Mouse (Mus musculus): Measurements from ENCODE around the gene Cachd1.
A peak's percentile ranks its signal among the peaks of the same experiment; 100 is the strongest.

Gene Cachd1

DNA sequence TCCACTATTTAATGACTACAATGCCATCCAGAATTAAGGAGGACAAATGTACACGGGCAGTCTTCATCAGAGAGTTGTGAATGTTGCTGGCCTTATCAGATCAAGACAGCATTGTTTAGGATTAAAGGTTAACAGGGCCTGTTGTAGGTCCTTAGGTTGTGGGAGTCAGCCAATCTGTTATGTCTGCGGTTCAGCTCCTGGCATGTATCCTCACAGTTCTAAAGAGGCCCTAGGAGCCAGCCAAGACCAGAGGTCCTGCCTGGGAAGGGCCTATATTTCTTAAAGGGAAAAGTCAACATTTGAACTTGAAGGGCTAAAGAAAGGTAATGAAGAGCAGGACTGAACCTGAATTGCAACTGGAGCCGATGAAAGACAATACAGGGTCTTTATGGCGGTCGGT, 13.7 kb downstream of the Cachd1 start:
- DNase-seq (ENCODE audit: low spot score in 2 of 2): no peak

DNA sequence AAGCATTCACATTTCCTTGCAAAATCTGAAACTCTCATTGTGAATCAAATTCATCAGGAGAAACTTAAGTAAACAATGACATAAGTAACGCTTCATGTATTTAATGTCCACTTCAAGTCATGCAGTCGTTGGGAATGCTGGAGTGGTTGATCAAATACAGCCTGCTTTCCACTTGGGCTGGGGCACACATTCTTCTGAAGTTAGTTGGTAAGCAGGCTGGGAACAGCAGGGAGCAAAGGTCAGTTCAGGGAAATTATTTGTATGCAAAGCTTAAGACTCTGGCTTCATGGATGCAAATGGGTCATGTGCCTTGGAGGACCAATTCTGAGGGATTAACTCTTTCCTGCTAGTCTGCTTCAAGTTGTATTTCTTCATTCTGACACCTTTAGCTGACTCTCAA, 16.7 kb downstream of the Cachd1 start:
- DNase-seq (ENCODE audit: low spot score in 2 of 2): no peak

DNA sequence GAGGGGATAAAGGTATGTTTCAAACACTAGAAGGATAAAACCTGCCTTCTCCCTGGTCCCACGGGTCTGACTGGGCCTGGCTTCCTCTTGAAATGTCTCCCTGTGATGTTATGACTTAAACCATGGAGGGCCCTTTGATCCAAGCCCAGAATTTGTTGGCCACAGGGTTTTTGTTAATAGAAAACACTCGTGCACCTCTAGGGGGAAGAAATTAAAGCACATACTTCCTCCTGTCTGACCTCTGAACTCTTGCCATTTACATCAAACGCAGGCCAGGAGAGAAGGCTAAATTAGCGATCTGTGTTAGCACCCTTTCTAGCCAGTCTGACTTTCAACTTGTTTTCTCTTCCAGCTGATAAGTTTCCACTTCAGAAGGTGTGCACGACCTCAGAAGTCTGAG, 19.0 kb downstream of the Cachd1 start:
- no peak for DNase-seq (ENCODE audit: low spot score in 2 of 2)

DNA sequence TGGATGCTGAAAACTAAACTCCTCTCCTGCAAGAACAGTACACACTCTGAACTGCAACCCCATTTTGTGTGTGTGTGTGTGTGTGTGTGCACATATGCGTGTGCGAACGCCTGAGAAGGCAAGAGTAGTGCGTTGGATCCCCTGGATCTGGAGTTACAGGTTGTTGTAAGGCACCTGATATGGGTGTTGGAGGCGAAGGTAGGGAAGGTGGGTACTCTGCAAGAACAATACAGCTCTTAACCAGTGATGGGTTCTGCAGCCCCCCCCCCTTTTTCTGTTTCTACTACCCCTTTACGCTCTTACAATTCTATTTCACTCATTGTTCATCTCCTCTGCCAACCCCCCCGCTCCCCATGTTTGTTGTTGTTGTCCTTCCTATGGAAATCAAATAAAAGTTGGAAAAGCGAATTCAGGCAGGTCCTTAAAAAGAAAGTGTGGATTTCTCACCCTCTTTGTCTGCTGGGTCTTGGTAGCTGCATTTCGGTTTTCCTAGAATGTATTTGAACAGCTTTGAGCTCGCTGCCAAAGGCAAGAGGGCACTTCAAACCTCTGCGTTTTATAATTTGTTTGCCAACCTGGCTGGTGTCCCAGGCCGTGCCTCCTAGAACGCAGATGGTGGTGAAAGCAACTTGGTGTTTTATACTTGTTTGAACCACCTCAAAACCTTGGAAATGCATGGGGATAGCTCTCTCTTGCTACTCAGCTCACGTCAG, 24.4 kb downstream of the Cachd1 start:
- DNase-seq (ENCODE audit: low spot score in 2 of 2): peak in 1 of 2 experiments; percentile 40

DNA sequence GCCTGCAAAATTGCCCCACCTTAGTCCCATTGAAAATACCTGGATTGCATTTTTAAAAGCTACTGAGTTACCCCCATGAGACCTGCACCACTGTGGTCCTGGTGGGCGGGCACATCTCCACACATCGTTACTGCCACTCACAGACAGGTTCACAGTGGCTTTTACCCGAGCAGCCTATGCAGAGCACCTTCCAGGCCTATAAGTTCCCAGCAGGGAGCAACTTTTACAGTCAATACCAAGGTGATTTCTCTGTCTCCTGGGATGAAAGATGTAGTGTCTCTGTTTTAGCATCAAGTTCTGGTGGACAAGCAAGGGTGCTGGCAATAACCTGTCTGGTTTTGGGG, 24.9 kb downstream of the Cachd1 start:
- DNase-seq (ENCODE audit: low spot score in 2 of 2): no peak

DNA sequence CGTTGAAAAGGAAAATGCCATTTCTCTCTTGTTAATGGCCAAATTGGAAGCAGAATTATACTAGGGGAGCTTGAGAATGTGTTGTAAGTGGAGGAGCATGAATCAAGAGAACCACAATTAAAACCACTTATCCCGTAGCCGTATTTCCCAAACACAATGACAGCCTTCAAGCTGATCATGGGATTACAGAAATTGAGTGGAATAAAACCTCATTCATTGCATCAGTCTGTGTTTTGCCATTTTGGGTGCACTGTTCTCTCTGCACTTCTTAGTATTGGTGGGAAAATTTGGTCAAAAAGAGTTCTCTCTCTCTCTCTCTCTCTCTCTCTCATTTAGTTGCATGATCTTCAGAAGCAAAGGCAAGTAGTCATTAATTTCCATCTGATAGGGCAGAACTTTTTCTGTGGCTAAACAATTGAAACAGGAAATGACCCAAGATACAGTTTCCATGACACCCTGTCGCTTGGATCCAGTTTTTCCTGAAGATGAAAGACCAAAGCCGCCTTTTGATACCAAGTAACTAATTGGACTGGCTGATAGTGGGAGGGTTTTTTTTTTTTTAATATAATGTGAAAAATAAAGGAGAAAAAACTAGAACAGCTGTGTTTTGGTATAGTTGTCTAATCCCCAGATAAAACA, 34.7 kb downstream of the Cachd1 start:
- DNase-seq (ENCODE audit: low spot score in 2 of 2): no peak

DNA sequence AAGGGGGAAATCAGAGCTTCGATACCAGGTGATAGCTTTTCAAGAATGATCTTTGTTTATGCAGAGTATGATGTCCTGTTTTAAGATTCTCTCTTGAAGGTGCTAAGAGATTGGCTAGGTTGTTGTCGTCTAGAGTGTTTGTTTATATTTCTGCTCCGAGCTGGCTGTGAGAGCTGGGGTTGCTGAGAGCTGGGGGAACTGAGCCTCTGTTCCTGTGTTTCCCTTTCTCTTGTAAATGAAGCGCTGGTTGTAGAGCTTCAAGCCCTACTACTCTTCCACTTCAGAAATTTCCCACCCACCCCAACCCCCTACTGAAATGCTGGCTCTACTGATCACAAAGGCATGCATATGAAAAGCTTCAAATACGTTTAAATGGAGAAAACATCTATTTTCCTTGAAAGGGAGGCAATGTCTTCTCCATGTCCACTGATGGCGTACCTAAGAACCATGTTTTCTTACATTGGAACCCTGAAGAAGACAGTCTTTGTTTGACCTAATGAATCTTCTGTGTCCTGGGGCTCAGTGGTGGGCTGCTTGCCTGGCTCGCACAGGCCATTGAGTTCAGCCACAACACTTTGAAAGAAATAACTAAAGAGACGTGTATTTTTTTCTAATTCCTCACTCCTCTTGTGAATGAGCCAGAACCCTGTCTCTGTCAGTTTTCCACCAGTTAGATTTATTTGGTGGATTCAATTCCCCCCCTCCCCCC, 35.5 kb downstream of the Cachd1 start:
- DNase-seq (ENCODE audit: low spot score in 2 of 2): no peak

DNA sequence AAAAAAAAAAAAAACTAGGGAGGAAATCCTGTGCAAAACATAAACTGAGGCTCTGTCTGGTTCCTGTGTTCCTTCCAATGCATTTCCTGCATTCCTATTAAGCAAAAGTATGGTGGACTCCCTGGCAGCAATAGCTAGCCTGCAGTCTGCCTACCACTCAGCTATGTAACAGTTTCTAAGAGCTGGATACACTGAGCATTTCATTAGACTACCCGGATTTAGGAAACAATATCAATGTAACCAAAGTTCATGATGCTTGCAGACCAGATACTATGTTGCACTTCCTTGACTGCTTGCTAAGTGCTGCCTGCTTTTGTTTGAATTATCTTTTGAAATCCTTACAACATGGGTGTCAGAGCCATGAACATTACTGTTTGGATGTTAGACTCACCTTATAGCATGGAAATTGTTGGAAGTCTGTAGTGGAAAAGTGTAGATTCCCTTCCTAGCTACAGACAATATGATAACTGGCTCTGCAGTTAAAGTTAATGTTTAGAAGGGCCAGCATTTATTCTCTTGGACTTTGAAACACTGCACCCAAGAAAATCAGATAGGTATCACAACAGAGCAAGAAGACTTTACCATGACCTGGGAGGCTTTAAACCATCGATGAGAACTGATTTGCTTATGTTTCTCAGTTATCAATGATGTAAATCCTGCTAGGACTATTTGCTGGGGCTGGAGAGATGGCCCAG, 37.4 kb downstream of the Cachd1 start:
- DNase-seq (ENCODE audit: low spot score in 2 of 2): no peak

DNA sequence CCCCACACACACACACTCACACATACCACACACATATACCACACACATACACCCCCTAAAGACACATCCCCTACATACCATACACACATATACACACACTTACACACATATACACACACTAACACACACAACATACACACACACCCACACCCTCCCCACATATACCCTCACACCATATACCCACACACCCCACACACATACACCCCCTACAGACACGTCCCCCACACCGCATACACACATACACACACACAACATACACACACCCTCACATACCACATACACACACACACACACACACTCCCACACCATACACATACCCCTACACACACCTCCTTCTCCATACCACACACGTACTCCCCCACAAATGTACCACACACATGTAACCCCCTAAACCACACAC, 42.8 kb downstream of the Cachd1 start:
- DNase-seq (ENCODE audit: low spot score in 2 of 2): no peak

DNA sequence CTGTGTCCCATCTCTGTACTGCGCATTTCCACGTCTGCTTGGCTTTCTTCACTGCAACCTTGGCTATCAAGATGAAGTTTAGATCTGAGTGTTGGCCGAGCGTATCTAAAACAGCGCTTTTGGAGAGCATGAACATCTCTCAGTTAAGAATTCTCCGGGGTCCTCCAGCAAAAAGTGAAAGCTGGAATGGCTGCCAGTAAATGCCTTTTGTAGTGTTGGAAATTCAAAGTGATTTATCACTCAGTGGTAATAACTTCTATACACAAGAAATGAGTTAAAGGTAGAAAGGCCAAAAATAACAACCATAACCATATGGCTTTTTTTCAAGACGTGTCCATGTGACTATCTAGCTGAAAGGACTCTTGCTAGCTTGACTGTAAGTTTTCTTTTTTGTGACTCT, 46.1 kb downstream of the Cachd1 start:
- no peak for DNase-seq (ENCODE audit: low spot score in 2 of 2)

DNA sequence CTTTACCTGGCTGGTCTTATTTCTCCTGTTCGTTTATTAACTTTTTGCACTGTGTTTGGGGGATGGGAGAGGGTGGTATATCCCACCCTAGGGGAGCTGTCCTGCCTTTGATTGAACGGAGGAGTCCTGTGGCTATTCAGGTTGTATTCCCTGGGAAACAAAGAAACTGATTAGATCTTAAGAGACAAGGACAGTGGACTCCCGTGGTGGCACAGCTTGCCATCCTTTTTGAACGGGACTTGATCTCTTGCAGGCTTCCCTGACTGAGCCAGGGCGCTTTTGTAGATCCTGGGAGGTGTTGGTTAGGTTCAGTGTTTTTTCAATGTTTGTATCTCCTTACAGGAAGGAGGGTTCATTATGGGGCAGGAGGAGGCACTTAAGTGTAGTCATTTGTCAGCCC, 50.9 kb downstream of the Cachd1 start:
- no peak for DNase-seq (ENCODE audit: low spot score in 2 of 2)

DNA sequence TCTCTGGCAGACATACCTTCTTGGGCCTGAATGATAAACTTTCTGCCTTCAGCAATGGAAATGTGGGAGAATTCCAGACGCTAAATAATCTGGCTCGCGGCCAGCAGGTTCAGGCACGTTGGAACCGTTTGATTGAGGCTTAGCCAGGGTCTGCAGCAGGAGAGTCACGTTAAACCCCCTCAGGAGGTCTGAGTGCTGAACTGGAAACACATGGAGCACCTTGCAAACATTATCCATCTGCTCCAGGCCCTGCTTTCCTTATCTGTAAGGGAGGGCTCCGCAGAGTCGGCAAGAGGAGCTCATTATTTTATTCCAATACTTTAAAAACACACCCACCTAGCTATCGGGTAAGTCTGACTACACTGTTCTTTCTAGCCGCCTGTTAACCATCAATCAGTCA, 52.3 kb downstream of the Cachd1 start:
- peak in 1 of 2 experiments; percentile 9 for DNase-seq (ENCODE audit: low spot score in 2 of 2)

DNA sequence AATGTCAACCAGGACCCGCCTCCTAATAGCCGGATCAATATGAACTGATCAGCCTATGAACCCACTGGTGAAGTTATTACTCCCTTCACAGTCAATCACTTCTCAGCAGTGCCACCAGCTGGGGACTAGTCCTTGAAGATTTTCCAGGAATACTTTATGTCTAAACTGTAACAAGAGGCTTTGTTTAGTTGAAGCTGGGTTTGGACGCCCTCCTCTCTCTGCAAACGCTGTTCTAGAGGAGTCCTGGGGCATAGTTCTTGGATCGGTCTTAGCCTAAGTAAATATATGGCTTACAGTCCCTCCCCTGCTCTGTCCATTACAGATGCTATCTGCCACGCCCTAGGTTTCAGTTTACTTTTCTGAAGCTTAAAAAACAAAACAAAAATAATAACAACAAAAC, 60.7 kb downstream of the Cachd1 start:
- no peak for DNase-seq (ENCODE audit: low spot score in 2 of 2)

DNA sequence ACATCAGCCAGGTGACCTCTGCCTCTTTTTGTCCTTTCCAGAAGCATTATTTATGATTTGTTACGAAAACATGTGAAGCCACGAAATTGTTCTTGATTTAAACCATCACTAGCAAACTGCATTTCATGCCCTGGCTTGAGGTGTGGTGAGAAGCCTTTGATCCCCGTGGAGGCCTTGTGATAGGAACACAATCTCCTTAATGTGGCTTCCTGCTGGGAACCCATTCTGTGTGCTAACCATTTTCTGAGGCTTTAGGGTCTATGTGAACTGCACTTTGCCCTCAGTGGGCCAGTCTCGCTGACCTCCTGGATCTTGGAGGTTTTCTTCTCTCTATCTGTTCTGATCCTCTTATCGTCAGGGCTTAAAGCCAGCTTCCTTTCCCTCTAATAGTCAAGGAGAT, 66.2 kb downstream of the Cachd1 start:
- DNase-seq (ENCODE audit: low spot score in 2 of 2): no peak

DNA sequence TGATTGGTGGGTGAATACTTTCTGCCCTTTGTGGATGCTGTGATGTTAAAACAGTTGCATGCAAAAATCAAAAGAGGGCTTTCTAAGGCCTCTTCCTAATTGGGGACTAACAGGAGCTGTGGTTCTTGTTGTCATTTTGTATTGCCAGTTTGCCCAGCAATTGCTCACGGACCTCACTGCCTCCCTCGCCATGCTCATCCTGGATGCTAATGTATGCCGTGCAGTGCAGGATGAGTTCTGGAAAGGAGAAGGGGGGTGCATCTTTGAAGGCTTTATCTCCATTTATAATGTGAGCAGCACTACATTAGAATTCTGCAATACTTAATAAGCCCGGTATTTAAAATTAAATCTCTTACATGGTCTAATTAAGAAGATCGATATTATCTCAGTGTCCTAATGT, 66.6 kb downstream of the Cachd1 start:
- DNase-seq (ENCODE audit: low spot score in 2 of 2): no peak

DNA sequence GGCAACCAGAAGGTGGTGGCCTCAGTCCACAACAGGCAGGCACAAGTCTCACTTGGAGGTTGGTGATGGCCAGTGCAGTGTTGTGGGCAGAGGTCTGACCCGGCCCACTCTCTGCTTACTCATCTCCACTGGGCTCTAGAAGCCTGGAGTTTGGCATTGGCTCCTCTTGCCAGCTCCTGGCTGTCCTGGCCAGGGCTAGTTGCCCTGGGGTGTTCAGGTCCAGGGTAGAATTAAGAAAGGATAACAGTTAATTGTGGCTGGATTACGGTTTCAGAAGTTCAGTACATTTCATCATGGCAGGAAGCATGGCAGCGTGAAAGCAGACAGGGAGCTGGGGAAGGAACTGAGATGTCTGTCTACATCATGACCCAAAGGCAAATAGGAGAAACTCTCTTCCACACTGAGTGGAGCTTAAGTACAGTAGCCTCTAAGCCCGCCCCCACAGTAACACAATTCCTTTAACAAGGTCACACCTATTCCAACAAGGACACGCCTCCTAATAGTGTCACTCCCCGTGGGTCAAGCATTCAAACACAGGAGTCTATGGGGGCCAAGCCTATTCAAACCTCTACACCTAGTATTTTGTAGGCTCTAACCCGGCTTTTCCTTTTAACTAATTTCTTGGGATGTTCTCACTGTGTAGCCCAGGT, 74.5 kb downstream of the Cachd1 start:
- no peak for DNase-seq (ENCODE audit: low spot score in 2 of 2)

DNA sequence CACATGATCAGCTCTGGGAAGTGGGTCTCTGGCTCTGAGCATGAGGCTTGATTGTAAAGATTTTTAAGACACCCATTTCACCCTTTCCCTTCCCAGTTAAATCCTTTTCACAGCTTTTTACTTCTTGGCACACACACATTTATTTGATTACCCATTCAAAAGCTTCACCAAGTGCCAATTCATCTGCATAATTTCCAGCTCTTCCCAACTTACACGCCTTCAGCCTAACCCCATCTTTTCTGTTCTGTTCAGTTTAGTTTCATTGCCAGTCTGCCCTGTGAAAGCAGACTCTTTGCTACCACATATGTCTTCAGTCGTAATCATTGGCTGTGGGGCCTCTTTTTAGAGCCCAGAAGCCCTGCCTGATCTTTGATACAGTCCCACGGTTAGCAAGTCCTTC, 76.0 kb downstream of the Cachd1 start:
- DNase-seq (ENCODE audit: low spot score in 2 of 2): no peak

DNA sequence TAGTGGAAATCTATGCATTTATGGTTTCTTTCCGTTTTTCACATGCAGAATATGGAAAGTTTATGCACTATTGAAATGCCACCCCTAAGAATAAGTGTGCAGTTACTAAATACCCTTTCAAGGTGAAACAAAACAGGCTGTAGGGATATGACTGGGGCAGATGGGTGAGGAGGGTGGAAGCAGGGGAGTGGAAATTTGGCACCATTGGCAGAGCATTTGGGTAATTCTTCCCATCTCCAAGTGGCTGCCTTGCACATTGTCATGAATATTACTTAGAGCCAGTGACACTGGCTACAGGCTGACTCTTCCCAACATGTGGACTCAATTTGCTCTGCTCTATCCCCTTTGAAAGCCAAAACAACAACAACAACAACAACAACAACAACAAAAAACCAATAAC, 77.0 kb downstream of the Cachd1 start:
- DNase-seq (ENCODE audit: low spot score in 2 of 2): no peak

DNA sequence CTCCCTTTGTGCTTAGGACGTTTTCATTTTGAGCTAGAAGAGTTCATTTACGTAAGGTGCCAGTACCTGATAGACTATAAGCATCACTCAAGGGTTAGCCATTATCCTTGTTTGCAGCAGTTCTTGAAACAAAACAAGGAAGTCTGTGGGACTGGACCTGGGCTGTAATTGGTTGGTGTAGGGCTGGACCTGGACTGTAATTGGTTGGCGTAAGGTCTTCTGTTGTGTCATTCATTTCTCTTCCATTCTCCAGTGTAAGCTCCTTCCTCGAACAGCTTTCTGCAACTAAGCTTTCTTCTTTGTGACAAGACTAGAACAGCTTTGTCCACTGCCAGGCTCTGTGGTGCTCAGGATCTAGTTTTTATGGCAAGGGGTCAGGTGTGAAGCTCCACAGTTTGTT, 78.9 kb downstream of the Cachd1 start:
- DNase-seq (ENCODE audit: low spot score in 2 of 2): no peak

DNA sequence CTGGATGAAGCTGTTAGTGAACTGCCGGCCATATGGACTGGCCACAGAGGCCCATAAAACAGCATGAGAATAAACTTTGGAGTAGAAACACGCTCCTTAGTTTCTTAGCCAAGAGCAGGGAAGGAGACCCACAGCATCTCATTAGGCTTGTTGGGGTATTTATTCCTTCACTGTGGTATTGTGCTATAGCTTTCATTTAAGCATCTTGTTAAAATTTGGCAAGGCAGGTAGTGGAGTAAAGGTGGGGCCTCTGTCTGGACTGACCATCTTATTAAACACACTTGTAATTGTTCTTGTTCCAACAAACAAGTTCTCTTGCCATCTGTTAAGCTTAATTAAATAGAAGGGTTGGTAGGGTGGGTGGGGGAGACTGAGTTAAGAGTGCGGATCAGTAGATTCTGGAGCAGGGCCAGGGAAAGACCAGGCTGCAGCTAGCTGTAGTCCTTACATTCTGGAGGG, 81.0 kb downstream of the Cachd1 start:
- no peak for DNase-seq (ENCODE audit: low spot score in 2 of 2)

DNA sequence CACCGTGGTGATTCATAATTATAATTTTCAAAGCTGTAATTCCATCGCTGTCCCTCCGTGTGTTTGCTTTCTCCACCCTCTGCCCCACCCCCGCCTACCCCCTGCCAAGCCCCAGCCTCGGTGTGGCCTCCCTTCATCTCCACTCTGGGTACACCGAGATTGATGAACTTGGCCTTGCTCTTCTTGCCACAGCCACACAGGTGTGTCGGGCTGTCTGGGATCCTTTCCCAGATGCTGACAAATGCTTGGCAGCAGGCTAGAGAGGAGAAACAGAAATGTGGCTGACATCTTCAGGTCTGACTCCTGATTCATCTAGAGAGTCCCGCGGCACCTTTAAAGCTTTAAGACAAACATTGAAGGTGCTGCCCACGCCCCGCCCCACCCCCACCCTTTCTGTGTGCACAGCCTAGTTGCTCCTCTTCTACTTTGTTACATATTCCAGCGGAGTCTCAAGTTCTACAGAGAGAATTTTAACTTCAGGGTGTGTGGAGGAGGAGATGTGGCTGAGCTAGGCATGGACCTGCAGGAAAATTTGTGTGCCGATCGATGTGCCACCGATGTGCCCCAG, 87.5 kb downstream of the Cachd1 start:
- no peak for DNase-seq (ENCODE audit: low spot score in 2 of 2)

DNA sequence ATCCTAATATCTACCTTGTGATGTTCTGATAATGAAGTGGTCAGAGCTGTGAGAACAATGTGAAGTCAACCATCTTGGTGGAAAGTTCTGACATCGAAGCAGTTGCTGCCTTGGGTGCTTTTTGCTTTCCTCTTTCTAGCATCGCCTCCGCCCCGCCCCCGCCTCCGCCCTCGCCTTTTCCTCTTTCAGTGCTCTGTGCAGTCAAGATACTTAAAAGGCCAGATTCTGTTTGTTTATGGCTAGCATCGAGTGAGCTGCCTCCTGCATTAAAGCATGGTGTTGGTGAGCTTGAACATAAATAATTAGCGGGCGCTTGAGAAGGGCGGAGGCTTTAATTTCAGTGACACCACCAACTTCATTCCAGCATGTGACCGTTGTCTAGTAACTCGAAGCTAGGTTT, 88.9 kb downstream of the Cachd1 start:
- DNase-seq (ENCODE audit: low spot score in 2 of 2): no peak

Data from cerebellum, postnatal 4 days (tissue).